Mouse (Mus musculus): Measurements from ENCODE around the gene Tlcd1.
"Not testable (repeated sequence)": the region's sequence is repeated elsewhere in the genome, so short reads cannot be mapped to it uniquely, and the experiment has no call there.

The Tlcd1 gene

DNA sequence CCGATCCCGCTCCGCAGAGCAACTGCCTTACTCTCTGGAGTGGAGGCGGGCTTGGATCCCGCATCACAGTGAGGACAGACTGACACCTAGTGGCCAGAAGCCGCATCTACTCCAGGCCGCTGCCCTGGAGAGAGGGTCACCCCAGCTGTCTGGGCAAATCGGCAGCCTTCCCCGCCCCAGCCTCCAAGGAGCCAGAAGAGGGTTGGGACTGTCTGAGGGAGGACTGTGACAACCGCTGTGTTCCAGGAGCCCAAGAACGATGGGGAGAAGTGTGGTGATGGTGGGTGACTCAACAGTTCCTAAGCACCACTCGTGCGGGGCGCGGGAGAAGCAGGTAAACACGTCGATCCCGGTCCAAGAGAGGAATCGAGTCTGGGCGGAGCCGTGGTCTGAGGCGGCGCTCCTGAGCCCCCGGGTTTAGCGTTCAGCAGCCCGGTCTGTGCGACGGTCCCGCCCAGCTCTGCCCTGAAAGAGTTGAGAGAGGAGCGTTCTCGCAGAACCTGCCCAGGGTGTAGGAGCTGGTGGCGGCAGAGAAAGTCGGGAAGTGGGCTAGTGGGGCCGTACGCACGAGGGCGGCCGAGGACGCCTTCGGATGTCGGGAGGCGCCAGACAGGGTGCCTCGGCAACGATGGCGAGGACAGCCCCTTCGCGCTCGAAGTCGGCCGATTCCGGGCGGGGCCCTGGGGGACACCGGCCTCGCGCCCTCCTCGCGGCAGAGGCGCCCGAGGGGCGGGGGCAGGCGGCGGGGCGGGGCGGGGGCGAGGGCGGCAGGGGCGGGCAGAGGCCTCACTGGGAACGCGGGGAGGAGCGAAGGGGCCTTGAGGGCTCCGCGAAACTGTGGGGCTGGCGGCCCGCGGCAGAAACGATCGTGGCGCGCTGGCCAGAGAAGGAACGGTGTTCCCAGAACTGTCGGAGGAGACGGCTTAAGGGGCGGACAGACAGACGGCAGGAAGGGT, 1.7 kb downstream of the Tlcd1 start:
- peak; percentile 93 for DNase-seq

GRCm38 (mm10) chr11:78178859-78179437, 2.4 kb downstream of the Tlcd1 start:
- DNase-seq: peak; percentile 70

GRCm38 (mm10) chr11:78179438-78179999, 3.0 kb downstream of the Tlcd1 start:
- no peak for DNase-seq

DNA sequence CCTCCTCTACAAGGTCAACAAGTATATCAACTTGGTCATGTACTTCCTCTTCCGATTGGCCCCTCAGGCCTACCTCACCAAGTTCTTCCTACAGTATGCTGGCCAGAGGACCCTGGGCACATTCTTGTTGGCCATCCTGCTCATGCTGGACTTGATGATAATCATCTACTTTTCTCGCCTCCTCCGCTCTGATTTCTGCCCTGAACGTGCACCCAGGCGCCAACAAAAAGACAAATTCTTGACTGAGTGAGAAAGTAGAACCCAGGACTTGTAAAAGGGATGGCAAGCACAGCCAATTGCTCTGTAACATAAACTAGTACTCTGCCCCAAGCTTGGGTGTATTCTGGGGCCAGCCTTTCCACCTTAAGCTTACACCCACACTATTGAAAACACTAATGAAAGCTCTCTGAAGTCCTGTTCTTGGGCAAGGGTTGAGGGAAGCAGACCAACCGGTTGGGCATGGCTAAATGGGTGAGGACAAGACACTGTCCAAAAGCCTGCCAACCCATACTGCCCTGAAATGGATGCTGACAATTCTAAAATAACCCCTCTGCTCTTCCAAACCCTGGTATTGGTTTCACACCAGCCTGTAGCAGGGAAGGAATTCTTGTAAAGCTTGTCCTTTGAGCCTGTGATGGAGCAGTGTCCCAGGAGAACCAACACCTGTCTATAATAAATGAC, 3.7 kb downstream of the Tlcd1 start:
- no peak for DNase-seq

GRCm38 (mm10) chr11:78181830-78182357, 5.4 kb downstream of the Tlcd1 start:
- no peak for DNase-seq

DNA sequence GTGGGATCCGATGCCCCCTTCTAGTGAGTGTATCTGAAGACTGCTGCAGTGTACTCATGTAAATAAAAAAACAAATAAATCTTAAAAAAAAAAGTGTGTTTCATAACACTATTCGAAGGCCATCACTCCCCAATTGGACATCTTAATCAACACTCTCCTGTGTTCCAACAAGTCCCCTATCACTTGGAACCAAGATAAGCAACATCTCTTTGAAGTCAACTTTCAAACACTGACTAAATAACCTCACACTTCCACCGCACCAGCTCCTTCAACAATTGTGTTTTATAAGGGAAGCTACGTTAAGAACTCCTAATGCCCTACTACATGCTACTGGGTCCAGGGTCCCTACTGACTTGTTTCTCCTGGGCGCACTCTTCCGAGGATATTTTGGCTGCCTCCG, 5.9 kb downstream of the Tlcd1 start:
- no peak for DNase-seq

DNA sequence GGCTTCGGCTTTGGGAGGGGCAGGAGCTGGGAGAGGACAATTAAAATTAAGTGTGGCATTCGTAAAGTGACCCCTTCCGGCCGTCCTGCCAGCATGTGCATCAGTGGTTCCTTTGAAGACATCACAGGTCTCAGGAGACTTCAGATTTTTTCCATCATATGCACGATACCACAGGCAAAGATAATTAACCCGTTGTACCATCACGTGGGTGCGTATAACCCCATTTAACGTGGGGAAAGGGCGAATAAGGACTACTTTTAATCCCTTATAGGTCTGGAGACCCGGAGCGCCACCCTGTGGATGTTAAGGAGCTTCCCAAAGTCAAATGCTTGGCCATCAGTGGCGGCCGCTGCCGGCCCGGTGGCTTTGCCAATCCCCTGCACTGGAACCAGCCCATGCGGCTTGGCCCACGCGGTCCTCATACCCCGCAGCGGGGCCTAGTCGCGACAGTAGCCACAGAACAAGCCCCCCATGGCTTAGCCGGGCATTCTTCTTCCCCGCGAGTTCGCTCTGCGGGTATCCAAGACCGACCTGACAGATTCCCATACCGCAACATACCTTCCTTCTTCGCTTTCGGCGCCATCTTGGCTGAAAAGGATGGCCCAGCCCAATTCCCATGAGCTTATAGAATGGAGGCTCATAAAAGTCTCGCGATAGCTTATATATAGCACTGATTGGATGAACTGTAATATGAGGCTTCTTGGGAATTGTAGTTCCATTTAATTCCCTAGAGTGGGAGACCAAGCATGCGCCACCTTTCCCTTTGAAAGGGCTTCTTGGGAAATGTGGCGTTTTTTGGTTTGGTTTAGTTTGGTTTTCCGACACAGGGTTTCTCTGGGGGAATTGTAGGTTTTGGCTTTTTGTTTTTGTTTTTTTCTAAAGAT, 6.7 kb downstream of the Tlcd1 start, which contains the start of gene Rpl23a:
TSS of gene Rpl23a (minus strand) at position 624 of the 884 bp plus-strand sequence.
- DNase-seq: peak; percentile 97

- DNase-seq: no peak
Observed at GRCm38 (mm10) chr11:78183884-78184514, 7.5 kb downstream of the Tlcd1 start.

GRCm38 (mm10) chr11:78184702-78185101, 8.2 kb downstream of the Tlcd1 start:
- DNase-seq: not testable (repeated sequence)

DNA sequence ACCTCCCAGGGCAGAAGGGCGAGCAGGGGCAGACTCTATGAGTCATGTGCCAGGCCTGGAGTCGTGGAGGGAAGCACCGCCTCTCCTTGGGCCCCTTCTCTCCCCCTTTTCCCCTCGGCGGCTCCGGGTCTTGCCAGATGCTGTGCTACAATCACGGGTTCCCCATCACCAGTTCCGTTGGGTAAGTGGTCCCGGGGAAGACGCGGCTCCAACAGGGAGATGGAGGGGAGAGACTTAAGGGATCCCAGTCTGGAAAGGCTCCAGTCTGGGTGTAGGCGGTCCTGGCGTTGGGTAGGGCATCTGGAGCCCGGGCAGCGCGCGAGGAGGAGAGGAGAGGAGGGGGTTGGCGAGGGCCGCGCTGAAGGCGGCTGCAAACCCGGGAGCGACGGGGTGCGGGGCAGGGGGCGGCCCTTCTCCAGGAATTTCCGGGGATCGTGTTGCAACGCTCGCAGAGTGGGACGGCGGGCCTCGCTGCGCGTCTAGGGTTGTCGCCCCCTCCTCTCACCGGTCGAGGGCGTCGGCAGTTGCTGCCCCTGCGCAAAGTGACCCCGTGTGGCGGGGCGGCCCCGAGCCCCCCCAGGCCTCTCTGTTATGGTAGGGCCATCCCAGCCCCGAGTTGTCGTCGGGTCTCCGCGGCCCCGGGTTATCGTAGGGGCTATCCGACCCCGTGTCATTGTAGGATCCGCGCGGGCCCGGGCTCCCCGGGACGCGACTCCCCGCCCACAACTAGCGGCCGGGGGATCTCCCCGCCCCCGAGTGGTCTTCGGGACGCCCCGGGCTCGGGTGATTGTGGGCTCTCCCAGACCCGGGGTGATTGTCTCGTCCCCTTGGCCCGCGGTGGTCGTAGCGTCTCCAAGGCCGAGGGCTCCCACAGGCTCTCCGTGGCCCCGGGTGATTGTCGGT, 12.1 kb downstream of the Tlcd1 start, which contains the start of gene Rab34:
TSS of gene Rab34 (plus strand) at position 100 of the 903 bp plus-strand sequence.
- DNase-seq: no peak

DNA sequence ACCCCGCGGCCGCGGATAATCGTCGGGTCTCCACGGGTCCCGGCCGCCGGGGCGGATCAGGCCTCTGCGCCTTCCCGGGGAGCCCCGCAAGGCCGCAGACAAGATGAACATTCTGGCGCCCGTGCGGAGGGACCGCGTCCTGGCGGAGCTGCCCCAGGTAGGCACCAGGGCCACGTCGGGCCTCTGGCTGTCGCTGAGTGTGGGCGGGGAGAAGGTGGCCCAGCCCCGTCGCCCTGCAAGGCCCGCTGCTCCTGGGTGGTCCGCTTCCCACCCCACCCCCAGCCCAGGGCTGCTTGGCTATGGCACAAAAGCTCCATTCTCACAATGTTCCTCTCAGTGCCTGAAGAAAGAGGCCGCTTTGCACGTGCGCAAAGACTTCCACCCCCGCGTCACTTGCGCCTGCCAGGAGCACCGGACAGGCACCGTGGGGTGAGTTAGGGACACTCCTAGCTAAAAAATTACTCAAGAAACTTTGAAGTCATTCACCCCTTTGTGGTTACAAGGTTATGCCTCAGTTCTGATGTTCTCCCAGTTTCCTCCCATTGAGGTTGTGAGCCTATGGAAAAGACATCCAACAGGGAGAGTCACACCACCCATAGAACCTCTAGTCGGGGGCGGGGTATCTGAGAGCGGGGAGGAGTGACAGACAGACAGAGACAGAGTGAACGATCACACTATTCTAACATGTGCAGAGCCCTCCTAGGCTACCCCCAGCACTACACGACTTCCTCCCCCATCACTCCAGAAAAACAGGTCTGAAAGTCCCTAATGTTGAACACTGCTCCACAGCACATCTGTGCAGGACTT, 12.9 kb downstream of the Tlcd1 start:
- DNase-seq: no peak

DNA sequence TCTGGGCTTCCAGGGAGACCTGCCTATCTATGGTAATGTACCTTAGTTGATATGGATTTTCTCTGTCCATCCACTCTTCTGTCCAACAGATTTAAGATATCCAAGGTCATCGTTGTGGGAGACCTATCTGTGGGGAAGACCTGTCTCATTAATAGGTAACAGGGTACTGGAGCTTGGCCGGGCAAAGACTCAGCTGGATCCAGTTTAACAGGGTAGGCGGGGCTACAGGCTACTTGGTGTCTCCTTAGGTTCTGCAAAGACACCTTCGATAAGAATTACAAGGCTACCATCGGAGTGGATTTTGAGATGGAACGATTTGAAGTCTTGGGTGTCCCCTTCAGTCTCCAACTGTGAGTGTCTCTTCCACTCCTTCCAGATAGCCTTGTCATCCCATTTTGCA, 13.5 kb downstream of the Tlcd1 start:
- DNase-seq: no peak

DNA sequence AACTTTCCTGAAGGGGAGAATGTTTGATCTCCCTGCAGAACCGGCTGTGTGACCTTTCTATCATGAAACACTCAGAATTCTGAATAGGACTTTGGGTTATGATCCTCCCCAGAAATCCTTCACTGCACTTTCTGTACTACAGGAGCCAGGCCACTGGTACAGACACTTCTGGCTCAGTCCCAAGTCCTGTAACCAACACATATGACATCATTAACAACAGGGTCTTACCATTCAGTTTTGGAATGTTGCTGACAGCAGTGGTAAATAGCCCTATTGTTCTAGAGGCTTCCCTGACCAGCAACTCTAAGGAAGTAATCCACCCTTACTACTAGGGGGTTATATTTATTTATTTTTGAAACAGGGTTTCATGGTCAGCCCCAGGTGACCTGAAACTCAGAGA, 16.6 kb downstream of the Tlcd1 start, which contains the start of gene Proca1:
TSS of gene Proca1 (plus strand) at position 280 of the 400 bp plus-strand sequence.
- no peak for DNase-seq

- DNase-seq: no peak
Observed at GRCm38 (mm10) chr11:78194411-78195100, 18.0 kb downstream of the Tlcd1 start.

DNA sequence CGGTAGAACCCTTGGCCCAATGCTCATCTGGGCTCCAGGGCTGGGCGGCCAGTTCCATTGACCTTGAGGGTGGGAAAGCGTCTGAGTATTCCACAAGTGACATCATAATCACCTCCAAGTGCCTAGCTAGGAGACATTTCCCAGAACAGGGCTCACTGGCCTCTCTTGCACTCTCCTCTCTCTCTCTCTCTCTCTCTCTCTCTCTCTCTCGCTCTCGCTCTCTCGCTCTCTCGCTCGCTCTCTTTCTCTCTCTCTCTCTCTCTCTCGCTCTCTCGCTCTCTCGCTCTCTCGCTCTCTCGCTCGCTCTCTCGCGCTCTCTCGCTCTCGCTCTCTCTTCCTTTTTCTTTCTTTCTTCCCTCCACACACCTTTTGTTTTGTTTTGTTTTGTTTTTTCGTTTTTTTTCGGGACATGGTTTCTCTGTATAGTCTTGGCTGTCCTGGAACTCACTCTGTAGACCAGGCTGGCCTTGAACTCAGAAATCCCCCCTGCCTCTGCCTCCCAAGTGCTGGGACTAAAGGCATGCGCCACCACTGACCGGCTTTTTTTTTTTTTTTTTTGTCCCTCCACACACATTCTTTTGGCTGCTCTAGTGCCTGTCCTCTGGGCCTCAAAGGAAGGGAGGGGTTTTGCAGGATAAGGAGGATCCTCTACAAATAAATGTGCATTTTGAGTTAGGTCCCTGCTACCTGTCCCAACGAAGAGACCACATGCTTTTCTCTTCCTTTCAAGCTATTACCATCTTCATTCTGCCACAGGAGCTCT, 18.8 kb downstream of the Tlcd1 start:
- no peak for DNase-seq

DNA sequence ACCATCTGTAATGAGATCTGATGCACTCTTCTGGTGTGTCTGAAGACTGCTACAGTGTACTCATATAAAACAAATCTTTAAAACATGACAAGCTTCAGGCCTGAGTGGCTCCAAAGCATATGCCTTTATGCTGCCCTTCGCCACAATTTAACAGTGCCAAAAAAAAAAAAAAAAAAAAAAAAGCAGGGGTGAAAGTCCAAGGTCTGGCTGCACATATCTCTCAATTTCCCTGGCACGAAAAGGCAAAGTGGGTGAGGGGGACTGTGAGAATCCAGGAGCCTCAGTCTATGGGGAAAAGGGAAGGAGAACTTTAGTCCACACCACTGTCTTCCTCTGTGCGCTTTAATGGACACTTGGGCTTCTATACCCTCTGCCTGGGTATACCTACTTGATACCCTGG, 25.9 kb downstream of the Tlcd1 start:
- DNase-seq: no peak

DNA sequence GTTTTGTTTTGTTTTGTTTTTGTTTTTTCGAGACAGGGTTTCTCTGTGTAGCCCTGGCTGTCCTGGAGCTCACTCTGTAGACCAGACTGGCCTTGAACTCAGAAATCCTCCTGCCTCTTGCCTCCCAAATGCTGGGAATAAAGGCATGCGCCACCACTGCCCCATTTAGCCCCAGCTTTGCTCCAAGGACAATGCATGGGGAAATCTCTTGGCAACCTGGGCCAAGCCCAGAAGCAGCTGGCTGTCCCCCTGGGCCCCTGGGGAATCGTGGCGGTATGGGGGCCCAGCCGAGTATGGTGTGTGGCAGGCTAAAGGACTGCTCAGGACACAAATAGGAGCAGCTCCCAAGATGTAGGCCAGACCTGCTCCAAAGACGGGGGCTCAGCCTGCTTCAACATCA, 27.8 kb downstream of the Tlcd1 start:
- no peak for DNase-seq
